Mouse (Mus musculus) CH12.LX (cell line): ENCODE results near the gene Cdc42ep1. TPM values are rescaled to one million over a fixed set of nuclear protein-coding genes. Genes with fewer than 3 reads are reported as not detected.

Experiments
- DNase-seq: peaks from one replicate; pipeline ENCODE4 v3.0.0-alpha.2; 2013; ENCODE audit errors: extremely low read depth
- H3K27ac ChIP-seq: 2 replicates; pipeline ENCODE4 v1.5.1; 2012; ENCODE audit warnings: low read depth, mild to moderate bottlenecking, control low read depth, moderate library complexity; ENCODE audit not compliant: insufficient read depth
- H3K27me3 ChIP-seq: replicated peaks from 2 replicates; pipeline ENCODE3; 2012; ENCODE audit warnings: inconsistent platforms
- H3K36me3 ChIP-seq, 2 experiments: replicated peaks in 1 of 2; 2 replicates each; pipeline versions ENCODE3 to v1.6.1; 2012; ENCODE audit warnings: inconsistent platforms in 1 of 2, low read length in 1 of 2, mild to moderate bottlenecking in 1 of 2, mixed read lengths in 1 of 2, moderate library complexity in 1 of 2; ENCODE audit not compliant: control insufficient read depth in 1 of 2, insufficient read depth in 1 of 2
- H3K4me1 ChIP-seq, 2 experiments: 2 replicates each; pipeline ENCODE4 v1.6.1; 2012; ENCODE audit warnings: inconsistent platforms in 1 of 2, moderate library complexity in 1 of 2; ENCODE audit not compliant: insufficient read depth in 2 of 2, control insufficient read depth in 1 of 2
- H3K4me2 ChIP-seq: 2 replicates; pipeline ENCODE4 v1.6.1; 2012; ENCODE audit warnings: low read depth, mild to moderate bottlenecking, control low read depth; ENCODE audit not compliant: poor library complexity, insufficient read depth, severe bottlenecking
- H3K4me3 ChIP-seq, 3 experiments: fragments of 150-350 bp in 1 of 3; sonication (generic) in 1 of 3; replicated peaks in 1 of 3; 2 replicates each; pipeline versions ENCODE3 to v1.5.1; 2011 to 2012; ENCODE audit warnings: low read depth in 2 of 3, low read length in 2 of 3, mild to moderate bottlenecking in 2 of 3, moderate library complexity in 2 of 3, control low read depth in 1 of 3, improper control_type of control experiment in 1 of 3, inconsistent platforms in 1 of 3, mixed read lengths in 1 of 3; ENCODE audit not compliant: poor library complexity in 1 of 3
- H3K79me2 ChIP-seq: replicated peaks from 2 replicates; pipeline ENCODE4 v1.6.1; 2012; ENCODE audit warnings: mild to moderate bottlenecking, moderate library complexity; ENCODE audit not compliant: control insufficient read depth, poor library complexity, insufficient read depth, severe bottlenecking; ENCODE audit errors: extremely low read depth
- H3K9ac ChIP-seq: 2 replicates; pipeline ENCODE4 v1.6.1; 2012; ENCODE audit warnings: low read depth, mild to moderate bottlenecking, control low read depth, moderate library complexity; ENCODE audit not compliant: insufficient read depth
- H3K9me3 ChIP-seq: replicated peaks from 2 replicates; pipeline ENCODE3; 2012; ENCODE audit warnings: low read length, inconsistent platforms, mixed read lengths
- BHLHE40 ChIP-seq: IDR thresholded peaks from 2 replicates; pipeline ENCODE4 v1.6.1; 2011; ENCODE audit warnings: mild to moderate bottlenecking, low read depth, low read length, improper control_type of control experiment
- CHD1 ChIP-seq: IDR thresholded peaks from 2 replicates; pipeline ENCODE4 v1.6.1; 2012; ENCODE audit warnings: low read depth, low read length, improper control_type of control experiment, inconsistent platforms
- EP300 ChIP-seq: IDR thresholded peaks from 2 replicates; pipeline ENCODE4 v1.6.1; 2011; ENCODE audit warnings: low read length, improper control_type of control experiment
- ETS1 ChIP-seq: conservative IDR thresholded peaks from 2 replicates; pipeline ENCODE4 v1.6.1; 2012; ENCODE audit warnings: low read depth, mild to moderate bottlenecking, inconsistent platforms, low read length, improper control_type of control experiment, moderate library complexity
- GABPA ChIP-seq: IDR thresholded peaks from 2 replicates; pipeline ENCODE4 v1.6.1; 2012; ENCODE audit warnings: low read depth, low read length, improper control_type of control experiment, inconsistent platforms; ENCODE audit not compliant: insufficient replicate concordance
- HCFC1 ChIP-seq: IDR thresholded peaks from 2 replicates; pipeline ENCODE4 v1.6.1; 2012; ENCODE audit warnings: low read depth, mild to moderate bottlenecking, inconsistent platforms, low read length, improper control_type of control experiment
- IRF4 ChIP-seq: IDR thresholded peaks from 2 replicates; pipeline ENCODE4 v1.6.1; 2014; ENCODE audit warnings: low read depth, mild to moderate bottlenecking, inconsistent platforms, low read length, improper control_type of control experiment
- JUN ChIP-seq: IDR thresholded peaks from 2 replicates; pipeline ENCODE4 v1.6.1; 2011; ENCODE audit warnings: low read depth, mild to moderate bottlenecking, low read length, improper control_type of control experiment, moderate library complexity; ENCODE audit not compliant: insufficient read depth
- KAT2A ChIP-seq: IDR thresholded peaks from 2 replicates; pipeline ENCODE4 v1.6.1; 2012; ENCODE audit warnings: low read length, improper control_type of control experiment, inconsistent platforms; ENCODE audit not compliant: insufficient replicate concordance
- MAFK ChIP-seq: IDR thresholded peaks from 2 replicates; pipeline ENCODE4 v1.6.1; 2011; ENCODE audit warnings: low read length, improper control_type of control experiment; ENCODE audit not compliant: insufficient replicate concordance
- MAX ChIP-seq: IDR thresholded peaks from 2 replicates; pipeline ENCODE4 v1.6.1; 2011; ENCODE audit warnings: low read length, improper control_type of control experiment
- MYC ChIP-seq: IDR thresholded peaks from 2 replicates; pipeline ENCODE4 v1.6.1; 2011; ENCODE audit warnings: low read depth, mild to moderate bottlenecking, improper control_type of control experiment, low read length
- NELFE ChIP-seq: IDR thresholded peaks from 2 replicates; pipeline ENCODE4 v1.6.1; 2011; ENCODE audit warnings: low read depth, low read length, improper control_type of control experiment
- PAX5 ChIP-seq: IDR thresholded peaks from 2 replicates; pipeline ENCODE4 v1.6.1; 2012; ENCODE audit warnings: low read length, inconsistent platforms, mixed read lengths
- POLR2AphosphoS2 ChIP-seq: IDR thresholded peaks from 2 replicates; pipeline ENCODE4 v1.6.1; 2011; ENCODE audit warnings: low read depth, low read length, improper control_type of control experiment
- RCOR1 ChIP-seq: conservative IDR thresholded peaks from 2 replicates; pipeline ENCODE4 v1.6.1; 2012; ENCODE audit warnings: low read depth, mild to moderate bottlenecking, inconsistent platforms, low read length, improper control_type of control experiment
- SIN3A ChIP-seq: IDR thresholded peaks from 2 replicates; pipeline ENCODE4 v1.6.1; 2012; ENCODE audit warnings: low read length, improper control_type of control experiment, inconsistent platforms
- TBP ChIP-seq: conservative IDR thresholded peaks from 2 replicates; pipeline ENCODE4 v1.6.1; 2011; ENCODE audit warnings: low read depth, low read length, improper control_type of control experiment
- TCF12 ChIP-seq: IDR thresholded peaks from 2 replicates; pipeline ENCODE4 v1.6.1; 2014; ENCODE audit warnings: low read depth, mild to moderate bottlenecking, inconsistent platforms, low read length, improper control_type of control experiment
- UBTF ChIP-seq: IDR thresholded peaks from 2 replicates; pipeline ENCODE4 v1.6.1; 2012; ENCODE audit warnings: low read depth, mild to moderate bottlenecking, inconsistent platforms, low read length, improper control_type of control experiment, moderate library complexity
- USF2 ChIP-seq: conservative IDR thresholded peaks from 2 replicates; pipeline ENCODE4 v1.6.1; 2011; ENCODE audit warnings: low read depth, low read length, improper control_type of control experiment
- ZC3H11A ChIP-seq: IDR thresholded peaks from 2 replicates; pipeline ENCODE4 v1.6.1; 2012; ENCODE audit warnings: low read depth, mild to moderate bottlenecking, inconsistent platforms, low read length, improper control_type of control experiment
- ZKSCAN1 ChIP-seq: IDR thresholded peaks from 2 replicates; pipeline ENCODE4 v1.6.1; 2012; ENCODE audit warnings: low read depth, inconsistent platforms, low read length, improper control_type of control experiment, borderline replicate concordance
- ZMIZ1 ChIP-seq: IDR thresholded peaks from 2 replicates; pipeline ENCODE4 v1.6.1; 2012; ENCODE audit warnings: low read depth, mild to moderate bottlenecking, inconsistent platforms, low read length, improper control_type of control experiment
- dilution Hi-C: fragments of 300-500 bp; cut with MboI; formaldehyde crosslinking; loops from 2 replicates; pipeline ENCODE4 v1.14.3; 2020; ENCODE audit warnings: low sequenced_read_pairs; ENCODE audit not compliant: extremely low pct_unique_long_range_greater_than_20kb, extremely low pct_ligation_motif_present
- in situ Hi-C: fragments of 300-500 bp; cut with MboI; formaldehyde crosslinking; loops from 3 replicates; pipeline ENCODE4 v1.14.3; 2019; ENCODE audit warnings: low sequenced_read_pairs, low pct_ligation_motif_present, low pct_unique_long_range_greater_than_20kb, mixed read lengths
- polyA plus RNA-seq: library from polyadenylated mRNA; unstranded; fragments of >175 nt; gene quantifications from 2 replicates; pipeline ENCODE4 v1.2.1, GENCODE M21; 2012; ENCODE audit warnings: low read depth; ENCODE audit not compliant: insufficient read length
- total RNA-seq, 2 experiments: library from RNA; depleted of rRNA; stranded (reverse); fragments of 300-350 nt in 1 of 2; fragments of >200 nt in 1 of 2; gene quantifications; 2 replicates each; pipeline ENCODE4 v1.2.3; 2012 to 2014

Gene Cdc42ep1
- total and polyA plus RNA-seq, 3 experiments, result not detected

DNA sequence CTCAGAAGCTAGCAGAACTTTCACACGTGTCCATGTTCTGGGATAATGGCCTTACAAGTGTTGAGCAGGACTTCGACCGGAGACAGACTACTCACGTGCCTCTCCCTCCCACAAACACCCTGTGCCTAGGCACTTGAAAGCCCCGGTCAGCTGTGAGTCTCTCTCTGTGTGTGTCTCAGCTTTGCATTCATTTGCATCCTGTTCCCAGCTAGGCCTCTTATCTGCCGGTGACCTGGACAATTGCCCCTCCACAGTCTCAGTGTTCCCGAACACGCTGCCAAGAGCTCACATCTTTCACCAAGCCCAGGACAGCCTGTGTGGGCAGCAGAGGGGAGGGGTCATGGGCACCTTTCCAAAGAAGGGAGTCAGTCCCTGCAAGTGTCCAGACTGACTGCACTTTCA lies 38.9 kb upstream of the Cdc42ep1 start:
- peak overlapping the region; percentile 14 for H3K4me2 ChIP-seq
- no peaks in the 10 kb centered on the region for H3K36me3 ChIP-seq
- no peak overlapping the region for H3K27ac ChIP-seq
- no peak overlapping the region for H3K9ac ChIP-seq
- no peaks in the 10 kb centered on the region for H3K79me2 ChIP-seq
- no peak overlapping the region for H3K4me3 ChIP-seq
- dilution Hi-C loops, result no loop called here
- TF ChIP-seq MAX, result peak; percentile 53
- no peak for TF ChIP-seq TBP
- no peak for TF ChIP-seq HCFC1
- no peak for TF ChIP-seq ZKSCAN1
- TF ChIP-seq MAFK, result no peak
- TF ChIP-seq BHLHE40, result peak; percentile 94
- peak; percentile 49 for TF ChIP-seq ETS1
- no peak for TF ChIP-seq PAX5
- no peak for TF ChIP-seq GABPA
- TF ChIP-seq IRF4, result no peak
- no peak for TF ChIP-seq CHD1
- H3K9me3 ChIP-seq, result peaks cover 4% of the 10 kb centered on the region
- DNase-seq, result no peak
- peaks cover 89% of the 10 kb centered on the region for H3K27me3 ChIP-seq
- in situ Hi-C loops, result no loop called here
- peaks cover 21 to 35% of the 10 kb centered on the region in 2 experiments for H3K4me1 ChIP-seq

- H3K4me1 ChIP-seq, result peaks cover 21 to 39% of the 10 kb centered on the region in 2 experiments
- H3K27me3 ChIP-seq, result peaks cover 88% of the 10 kb centered on the region
- H3K27ac ChIP-seq, result no peak overlapping the region
- no peak for TF ChIP-seq TCF12
- TF ChIP-seq MYC, result no peak
- no peaks in the 10 kb centered on the region for H3K36me3 ChIP-seq
- H3K4me2 ChIP-seq, result no peak overlapping the region
- H3K9ac ChIP-seq, result no peak overlapping the region
- dilution Hi-C loops, result no loop called here
- peaks cover 4% of the 10 kb centered on the region for H3K9me3 ChIP-seq
- H3K79me2 ChIP-seq, result no peaks in the 10 kb centered on the region
- DNase-seq, result no peak
- no peak overlapping the region for H3K4me3 ChIP-seq
- in situ Hi-C loops, result no loop called here
Measured at GRCm38 (mm10) chr15:78804326-78804725, 38.1 kb upstream of the Cdc42ep1 start.

DNA sequence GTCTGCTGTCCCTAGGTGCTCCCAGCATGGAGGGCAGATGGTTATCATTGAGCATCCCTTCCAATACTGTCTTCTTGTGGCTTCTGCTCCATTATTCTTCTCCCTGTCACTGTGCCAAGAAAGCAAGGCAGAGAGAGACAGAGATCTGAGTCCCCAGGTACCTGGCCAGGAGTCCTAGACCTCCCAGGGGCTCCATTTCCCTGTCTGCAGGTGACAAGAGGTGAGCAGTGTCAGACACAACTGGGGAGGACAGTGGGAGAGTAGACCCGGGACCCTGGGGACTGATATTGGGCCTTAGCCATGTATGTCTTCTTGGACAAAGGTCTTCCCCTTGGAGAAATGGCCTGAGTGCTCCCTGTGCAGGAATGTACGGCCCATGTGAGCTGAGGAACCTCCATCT lies 37.1 kb upstream of the Cdc42ep1 start:
- Histone ChIP-seq H3K27ac (no peak overlapping the region), H3K36me3 (no peaks in the 10 kb centered on the region), H3K27me3 (peaks cover 92% of the 10 kb centered on the region), H3K4me1 (peaks cover 21 to 39% of the 10 kb centered on the region in 2 experiments), H3K79me2 (no peaks in the 10 kb centered on the region), H3K9ac (no peak overlapping the region), H3K4me3 (no peak overlapping the region), H3K9me3 (peaks cover 4% of the 10 kb centered on the region), H3K4me2 (no peak overlapping the region)
- no peak for DNase-seq
- dilution Hi-C loops, result no loop called here
- in situ Hi-C loops, result no loop called here
- TF ChIP-seq RCOR1 (no peak), POLR2AphosphoS2 (no peak), PAX5 (no peak), CHD1 (no peak), KAT2A (no peak), MAFK (no peak), ZMIZ1 (no peak), ZC3H11A (no peak), SIN3A (no peak), NELFE (no peak), TCF12 (no peak), UBTF (no peak), JUN (no peak), EP300 (no peak), USF2 (no peak)
